In genomic region chr3:45378145-45378544, GRCm38 (mm10) we compare ENCODE assay signal across 8 mouse cellular contexts. TPM values are rescaled to one million over a fixed set of nuclear protein-coding genes. Genes with fewer than 3 reads are reported as not detected.
DNase-seq lines count a peak whose midpoint lies in the region; ATAC-seq and TF ChIP-seq lines count a peak whose summit lies in the region.

Gene Pcdh10, plus strand, starts transcription at chr3:45378398.

- WGBS in heart, embryonic 12.5 days, result under 1% methylated on average over 26 of the region's 26 CpGs
- under 1% methylated on average over 26 of the region's 26 CpGs for WGBS in kidney, embryonic 15.5 days
- WGBS in limb, embryonic 13.5 days, result under 1% methylated on average over 26 of the region's 26 CpGs
- under 1% methylated on average over 26 of the region's 26 CpGs for WGBS in midbrain, embryonic 14.5 days
- WGBS in stomach, postnatal 0 days, result under 1% methylated on average over 26 of the region's 26 CpGs

- no peak for TF ChIP-seq EP300 in stomach, postnatal 0 days (optimal IDR thresholded peaks at IDR 0.05)

- no peaks in the 10 kb centered on the region for H3K36me3 ChIP-seq in heart, embryonic 12.5 days
- no peaks in the 10 kb centered on the region for H3K36me3 ChIP-seq in kidney, embryonic 15.5 days
- H3K36me3 ChIP-seq in limb, embryonic 13.5 days, result no peaks in the 10 kb centered on the region
- H3K36me3 ChIP-seq in midbrain, embryonic 14.5 days (ENCODE audit: control insufficient read depth, insufficient read depth, low read length), result no peaks in the 10 kb centered on the region
- H3K36me3 ChIP-seq in stomach, postnatal 0 days (ENCODE audit: control insufficient read depth, insufficient read depth, low read length), result no peaks in the 10 kb centered on the region

- H3K27ac ChIP-seq in heart, embryonic 12.5 days (ENCODE audit: poor library complexity, severe bottlenecking), result no peak within 1 kb of the TSS
- no peak within 1 kb of the TSS for H3K27ac ChIP-seq in kidney, embryonic 15.5 days
- H3K27ac ChIP-seq in limb, embryonic 13.5 days, result peak within 1 kb of the TSS; percentile 40; the same call in 1 of the 2 replicates
- H3K27ac ChIP-seq in midbrain, embryonic 14.5 days (replicated peaks; ENCODE audit: low read depth, low read length), result peak within 1 kb of the TSS; percentile 88
- H3K27ac ChIP-seq in stomach, postnatal 0 days (replicated peaks), result no peak within 1 kb of the TSS

- TF ChIP-seq CTCF in stomach, postnatal 0 days (IDR thresholded peaks at IDR 0.05; ENCODE audit: low read depth), result no peak; the same call in 1 of the 2 replicates

- peak; percentile 28 for DNase-seq in thymus, postnatal 0 days (ENCODE audit: low spot score)
- DNase-seq in thymus, postnatal 10 days (ENCODE audit: low spot score in 2 of 2), result no peak
- peak; percentile 1 for DNase-seq in fat pad, adult 2 months (ENCODE audit: extremely low read depth, low read depth, low spot score)
- peak; percentile 99 for DNase-seq in midbrain, embryonic 14.5 days
- DNase-seq in stomach, postnatal 0 days (ENCODE audit: low spot score), result peak; percentile 92

- H3K4me1 ChIP-seq in heart, embryonic 12.5 days (replicated peaks), result peaks cover 26% of the 10 kb centered on the region
- peaks cover 53% of the 10 kb centered on the region for H3K4me1 ChIP-seq in kidney, embryonic 15.5 days
- H3K4me1 ChIP-seq in limb, embryonic 13.5 days, result peaks cover 32% of the 10 kb centered on the region
- H3K4me1 ChIP-seq in midbrain, embryonic 14.5 days (ENCODE audit: control insufficient read depth, insufficient read depth, low read length), result peaks cover 3% of the 10 kb centered on the region; the same call in 1 of the 2 replicates
- peaks cover 4% of the 10 kb centered on the region; the same call in 1 of the 2 replicates for H3K4me1 ChIP-seq in stomach, postnatal 0 days (replicated peaks; ENCODE audit: control insufficient read depth, insufficient read depth)

- peak within 1 kb of the TSS; percentile 62; the same call in 1 of the 2 replicates for H3K9ac ChIP-seq in heart, embryonic 12.5 days
- H3K9ac ChIP-seq in kidney, embryonic 15.5 days, result peak within 1 kb of the TSS; percentile 37
- peak within 1 kb of the TSS; percentile 74 for H3K9ac ChIP-seq in limb, embryonic 13.5 days
- peak within 1 kb of the TSS; percentile 77 for H3K9ac ChIP-seq in midbrain, embryonic 14.5 days (replicated peaks; ENCODE audit: low read length)
- no peak within 1 kb of the TSS for H3K9ac ChIP-seq in stomach, postnatal 0 days (ENCODE audit: low read length)

- peak within 1 kb of the TSS; percentile 60 for H3K4me3 ChIP-seq in heart, embryonic 12.5 days
- H3K4me3 ChIP-seq in kidney, embryonic 15.5 days (replicated peaks), result peak within 1 kb of the TSS; percentile 56
- peak within 1 kb of the TSS; percentile 65 for H3K4me3 ChIP-seq in limb, embryonic 13.5 days
- H3K4me3 ChIP-seq in midbrain, embryonic 14.5 days (replicated peaks; ENCODE audit: low read depth, low read length), result peak within 1 kb of the TSS; percentile 76
- H3K4me3 ChIP-seq in stomach, postnatal 0 days (ENCODE audit: low read depth, low read length), result peak within 1 kb of the TSS; percentile 51

- no peaks in the 10 kb centered on the region for H3K9me3 ChIP-seq in heart, embryonic 12.5 days (replicated peaks)
- no peaks in the 10 kb centered on the region for H3K9me3 ChIP-seq in kidney, embryonic 15.5 days (replicated peaks)
- H3K9me3 ChIP-seq in limb, embryonic 13.5 days, result no peaks in the 10 kb centered on the region
- no peaks in the 10 kb centered on the region for H3K9me3 ChIP-seq in midbrain, embryonic 14.5 days (ENCODE audit: control insufficient read depth, low read length)
- no peaks in the 10 kb centered on the region for H3K9me3 ChIP-seq in stomach, postnatal 0 days (ENCODE audit: control insufficient read depth, low read length)

- peak; percentile 89 for ATAC-seq in heart, embryonic 12.5 days (ENCODE audit: insufficient number of reproducible peaks, low FRiP score)
- peak; percentile 91 for ATAC-seq in kidney, embryonic 15.5 days (replicated peaks; ENCODE audit: low FRiP score)
- ATAC-seq in limb, embryonic 13.5 days (ENCODE audit: low FRiP score, low read depth), result peak; percentile 86
- ATAC-seq in midbrain, embryonic 14.5 days (ENCODE audit: low FRiP score, low TSS enrichment), result peak; percentile 87
- ATAC-seq in stomach, postnatal 0 days (ENCODE audit: low FRiP score, low TSS enrichment), result peak; percentile 97

- peak within 1 kb of the TSS; percentile 98 for H3K4me2 ChIP-seq in heart, embryonic 12.5 days
- H3K4me2 ChIP-seq in kidney, embryonic 15.5 days, result peak within 1 kb of the TSS; percentile 99
- H3K4me2 ChIP-seq in limb, embryonic 13.5 days (replicated peaks), result peak within 1 kb of the TSS; percentile 98
- peak within 1 kb of the TSS; percentile 87 for H3K4me2 ChIP-seq in midbrain, embryonic 14.5 days (ENCODE audit: low read length)
- H3K4me2 ChIP-seq in stomach, postnatal 0 days (replicated peaks; ENCODE audit: low read depth), result peak within 1 kb of the TSS; percentile 95

- peaks cover 43% of the 10 kb centered on the region for H3K27me3 ChIP-seq in heart, embryonic 12.5 days (replicated peaks)
- peaks cover 75% of the 10 kb centered on the region for H3K27me3 ChIP-seq in kidney, embryonic 15.5 days
- H3K27me3 ChIP-seq in limb, embryonic 13.5 days, result peaks cover 37% of the 10 kb centered on the region
- H3K27me3 ChIP-seq in midbrain, embryonic 14.5 days (ENCODE audit: control insufficient read depth, insufficient read depth, low read length), result no peaks in the 10 kb centered on the region
- peaks cover 9% of the 10 kb centered on the region; the same call in 1 of the 2 replicates for H3K27me3 ChIP-seq in stomach, postnatal 0 days (ENCODE audit: control insufficient read depth, insufficient read depth, low read length)

RNA-seq across cellular contexts. Expression of gene Pcdh10, which starts in this region (rescaled TPM):
- polyA plus RNA-seq in thymus, postnatal 0 days (2015; fragmentation: Nextera tagmentation; extraction: Ambion mirVana), result 0.06 and 0.09 TPM in 2 replicates
- polyA plus RNA-seq in heart, embryonic 12.5 days (2016; fragmentation: Nextera tagmentation; extraction: Ambion mirVana), result 0.24 and 0.31 TPM in 2 replicates
- polyA plus RNA-seq in kidney, embryonic 15.5 days (2015; fragmentation: Nextera tagmentation; extraction: Ambion mirVana), result 0.34 and 0.35 TPM in 2 replicates
- polyA plus RNA-seq in limb, embryonic 13.5 days (2015; fragmentation: Nextera tagmentation; extraction: Ambion mirVana), result 6.9 and 7.2 TPM in 2 replicates
- 30.9 and 35.4 TPM in 2 replicates for polyA plus RNA-seq in midbrain, embryonic 14.5 days (2014; fragmentation: Nextera tagmentation; extraction: Ambion mirVana)
- polyA plus RNA-seq in stomach, postnatal 0 days (2015; fragmentation: Nextera tagmentation; extraction: Ambion mirVana), result 0.34 and 0.41 TPM in 2 replicates

Comparison
In these comparisons a context has a peak if more than half of its experiments do, and no peak if none do; other contexts are left out.
1. Peak in DNase-seq in thymus, postnatal 0 days; RNA of the gene not detected or under 1 TPM.
2. Peak in ATAC-seq, H3K4me3 ChIP-seq, H3K9ac ChIP-seq and H3K4me2 ChIP-seq in heart, embryonic 12.5 days; RNA of the gene not detected or under 1 TPM.
3. Peak in ATAC-seq, H3K4me3 ChIP-seq, H3K9ac ChIP-seq and H3K4me2 ChIP-seq in kidney, embryonic 15.5 days; RNA of the gene not detected or under 1 TPM.
4. Peak in DNase-seq, ATAC-seq, H3K4me3 ChIP-seq and H3K4me2 ChIP-seq in stomach, postnatal 0 days; RNA of the gene not detected or under 1 TPM.
5. DNase-seq: peak in fat pad, adult 2 months (single experiment) and midbrain, embryonic 14.5 days (single experiment); none in thymus, postnatal 10 days (0 of 2).
6. H3K27ac ChIP-seq: peak in limb, embryonic 13.5 days (single experiment) and midbrain, embryonic 14.5 days (single experiment); none in heart, embryonic 12.5 days (single experiment), kidney, embryonic 15.5 days (single experiment) and stomach, postnatal 0 days (single experiment).
7. Peak in every context shown above with its lines, with median percentiles within 50 percentile points of each other: ATAC-seq, H3K4me2 ChIP-seq and H3K4me3 ChIP-seq.